Mouse (Mus musculus): ENCODE data around the gene Dusp18. TPM values are rescaled to one million over a fixed set of nuclear protein-coding genes. Genes with fewer than 3 reads are reported as not detected.
"Not testable (repeated sequence)": the region's sequence is repeated elsewhere in the genome, so short reads cannot be mapped to it uniquely, and the experiment has no call there.

The Dusp18 gene
- polyA plus RNA-seq, 1 experiment from 2014 or later: 27.7 TPM

- WGBS: 86% methylated on average over 6 of the region's 6 CpGs
Measured at GRCm38 (mm10) chr11:3900296-3900695, 5.3 kb downstream of the Dusp18 start.

GRCm38 (mm10) chr11:3902516-3902915 is 7.5 kb downstream of the Dusp18 start:
- Histone ChIP-seq H3K9me3 (replicated peaks) (no peaks in the 10 kb centered on the region), H3K36me3 (peaks cover 26% of the 10 kb centered on the region), H3K9ac (no peak overlapping the region), H3K27ac (no peak overlapping the region), H3K4me2 (replicated peaks) (no peak overlapping the region), H3K4me1 (no peaks in the 10 kb centered on the region), H3K4me3 (no peak overlapping the region), H3K27me3 (no peaks in the 10 kb centered on the region)
- no peak for ATAC-seq (ENCODE audit: low FRiP score)
- WGBS: 92% methylated on average over 3 of the region's 3 CpGs

More at GRCm38 (mm10) chr11:3900296-3900695, 5.3 kb downstream of the Dusp18 start:
- Histone ChIP-seq H3K4me2 (replicated peaks) (no peak overlapping the region), H3K4me1 (0 out of 2 replicates have a peak, but pooled peaks cover 6% of the 10 kb centered on the region), H3K36me3 (peaks cover 32% of the 10 kb centered on the region), H3K4me3 (no peak overlapping the region), H3K9me3 (replicated peaks) (no peaks in the 10 kb centered on the region), H3K27me3 (no peaks in the 10 kb centered on the region), H3K9ac (no peak overlapping the region), H3K27ac (no peak overlapping the region)
- no peak for ATAC-seq (ENCODE audit: low FRiP score)

DNA sequence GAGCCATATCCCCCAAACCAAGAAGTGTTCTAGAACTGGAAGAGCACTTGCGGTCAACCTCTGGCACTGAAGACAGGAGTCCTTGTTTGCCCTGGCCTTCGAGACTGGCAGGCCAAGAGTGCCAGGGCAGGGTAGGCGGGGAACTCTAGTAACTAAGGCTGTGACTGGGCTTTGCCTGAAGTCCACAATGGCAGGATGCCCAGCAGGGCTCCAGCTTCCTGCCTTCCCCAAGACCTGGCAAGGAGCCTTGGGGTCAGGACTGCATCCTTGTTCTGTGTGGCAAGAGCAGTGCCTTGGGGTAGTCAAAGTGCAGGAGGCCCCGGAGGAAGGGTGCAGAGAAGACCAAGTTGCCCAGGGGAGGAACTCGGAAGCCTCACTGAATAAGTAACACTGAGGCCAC is 8.0 kb downstream of the Dusp18 start:
- Histone ChIP-seq H3K9me3 (replicated peaks) (no peaks in the 10 kb centered on the region), H3K27ac (no peak overlapping the region), H3K4me3 (no peak overlapping the region), H3K4me2 (replicated peaks) (no peak overlapping the region), H3K36me3 (peaks cover 20% of the 10 kb centered on the region), H3K9ac (no peak overlapping the region), H3K4me1 (no peaks in the 10 kb centered on the region), H3K27me3 (no peaks in the 10 kb centered on the region)
- WGBS: 81% methylated on average over 5 of the region's 5 CpGs
- ATAC-seq (ENCODE audit: low FRiP score): no peak

GRCm38 (mm10) chr11:3904673-3905072 is 9.6 kb downstream of the Dusp18 start:
- no peak overlapping the region for H3K9ac ChIP-seq
- peaks cover 5% of the 10 kb centered on the region; the same call in 1 of the 2 replicates for H3K36me3 ChIP-seq
- H3K4me1 ChIP-seq: 0 out of 2 replicates have a peak, but pooled peaks cover 4% of the 10 kb centered on the region
- H3K9me3 ChIP-seq (replicated peaks): no peaks in the 10 kb centered on the region
- no peak overlapping the region for H3K27ac ChIP-seq
- H3K4me3 ChIP-seq: no peak overlapping the region
- 79% methylated on average over 6 of the region's 6 CpGs for WGBS
- H3K27me3 ChIP-seq: no peaks in the 10 kb centered on the region
- no peak for ATAC-seq (ENCODE audit: low FRiP score)
- H3K4me2 ChIP-seq (replicated peaks): no peak overlapping the region

- H3K36me3 ChIP-seq: peaks cover 5% of the 10 kb centered on the region; the same call in 1 of the 2 replicates
- ATAC-seq (ENCODE audit: low FRiP score): no peak
- no peak overlapping the region for H3K4me2 ChIP-seq (replicated peaks)
- H3K4me3 ChIP-seq: no peak overlapping the region
- 79% methylated on average over 1 of the region's 1 CpGs for WGBS
- H3K9ac ChIP-seq: no peak overlapping the region
- peaks cover 3% of the 10 kb centered on the region; the same call in 1 of the 2 replicates for H3K27me3 ChIP-seq
- no peak overlapping the region for H3K27ac ChIP-seq
- no peaks in the 10 kb centered on the region for H3K9me3 ChIP-seq (replicated peaks)
- peaks cover 7% of the 10 kb centered on the region for H3K4me1 ChIP-seq
Measured at GRCm38 (mm10) chr11:3905446-3905845, 10.4 kb downstream of the Dusp18 start.

DNA sequence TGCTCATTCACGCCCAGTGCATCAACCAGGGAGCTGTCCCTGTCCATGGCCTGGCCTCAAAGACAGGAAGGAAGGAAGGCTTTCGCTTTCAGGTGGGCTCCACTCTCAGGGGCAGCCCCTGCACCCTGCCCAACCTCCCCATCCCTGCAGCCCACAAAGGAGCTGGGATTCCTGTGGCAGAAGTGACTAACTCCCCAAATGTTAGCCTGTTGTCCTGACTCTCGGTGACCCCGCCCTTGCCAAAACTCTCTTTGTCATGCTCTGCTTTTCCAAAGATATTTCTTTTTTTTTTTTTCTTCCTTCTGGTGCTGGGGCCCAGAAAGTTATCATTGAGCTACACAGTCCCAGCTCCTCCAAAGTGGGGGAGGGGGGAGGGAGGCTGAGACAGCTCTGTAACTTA is 14.2 kb downstream of the Dusp18 start:
- ATAC-seq (ENCODE audit: low FRiP score): no peak
- H3K4me3 ChIP-seq: no peak overlapping the region
- H3K4me2 ChIP-seq (replicated peaks): no peak overlapping the region
- 86% methylated on average over 4 of the region's 4 CpGs for WGBS
- H3K9ac ChIP-seq: no peak overlapping the region
- H3K4me1 ChIP-seq: peaks cover 37% of the 10 kb centered on the region
- peaks cover 11% of the 10 kb centered on the region for H3K27me3 ChIP-seq
- no peaks in the 10 kb centered on the region for H3K9me3 ChIP-seq (replicated peaks)
- H3K27ac ChIP-seq: no peak overlapping the region
- peaks cover 2% of the 10 kb centered on the region; the same call in 1 of the 2 replicates for H3K36me3 ChIP-seq

DNA sequence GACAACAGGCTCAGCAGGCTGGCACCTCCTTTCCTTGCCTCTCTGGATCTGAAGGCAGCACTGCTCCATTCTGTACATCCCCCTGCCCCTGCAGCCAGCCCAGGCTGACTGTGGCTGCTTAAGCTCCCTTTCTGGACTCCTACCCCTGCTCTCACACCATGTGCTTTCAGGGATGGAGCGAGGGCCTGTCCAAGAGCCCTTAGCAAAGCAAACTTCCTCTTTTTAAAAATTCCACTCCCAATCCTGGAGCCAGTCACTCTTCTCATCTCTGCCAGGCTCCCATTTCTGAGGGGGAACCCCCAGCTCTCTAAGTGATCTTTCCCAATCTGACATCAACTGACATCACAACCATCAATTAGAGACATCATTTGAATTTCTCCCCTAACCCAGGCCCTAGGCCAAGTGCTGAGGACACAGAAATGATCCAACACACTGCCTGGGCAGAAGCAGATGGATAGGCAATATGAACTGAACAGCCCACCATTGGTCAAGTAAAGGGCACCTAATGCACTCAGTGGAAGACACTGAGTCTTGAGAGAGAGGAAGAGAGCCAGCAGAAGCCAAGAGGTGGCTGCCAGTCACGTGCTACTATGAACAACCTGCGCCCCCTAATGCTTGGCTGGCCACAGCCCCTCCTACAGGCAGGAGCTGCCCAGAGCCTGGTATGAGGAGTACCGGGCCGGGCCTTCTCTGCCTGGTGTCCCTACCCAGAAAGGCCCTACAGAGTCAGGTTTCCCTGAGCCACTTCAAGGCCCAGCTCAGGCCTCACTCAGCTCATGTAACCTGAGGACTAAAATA is 15.7 kb downstream of the Dusp18 start:
- WGBS: 49% methylated on average over 5 of the region's 5 CpGs
- H3K27me3 ChIP-seq: peaks cover 11% of the 10 kb centered on the region
- H3K4me2 ChIP-seq (replicated peaks): peak overlapping the region; percentile 28
- no peak for ATAC-seq (ENCODE audit: low FRiP score)
- H3K9me3 ChIP-seq (replicated peaks): no peaks in the 10 kb centered on the region
- peaks cover 38% of the 10 kb centered on the region for H3K4me1 ChIP-seq
- no peak overlapping the region for H3K27ac ChIP-seq
- peak overlapping the region; percentile 38 for H3K9ac ChIP-seq
- peaks cover 2% of the 10 kb centered on the region; the same call in 1 of the 2 replicates for H3K36me3 ChIP-seq
- no peak overlapping the region for H3K4me3 ChIP-seq

- Histone ChIP-seq H3K4me2 (replicated peaks) (peak overlapping the region; percentile 28), H3K27me3 (peaks cover 11% of the 10 kb centered on the region), H3K4me1 (peaks cover 38% of the 10 kb centered on the region)
- not testable (repeated sequence) for H3K9me3 ChIP-seq (replicated peaks); ATAC-seq (ENCODE audit: low FRiP score); H3K36me3 ChIP-seq; H3K9ac ChIP-seq; H3K4me3 ChIP-seq; H3K27ac ChIP-seq
- 80% methylated on average over 6 of the region's 6 CpGs for WGBS
Measured at GRCm38 (mm10) chr11:3911440-3911839, 16.4 kb downstream of the Dusp18 start.

DNA sequence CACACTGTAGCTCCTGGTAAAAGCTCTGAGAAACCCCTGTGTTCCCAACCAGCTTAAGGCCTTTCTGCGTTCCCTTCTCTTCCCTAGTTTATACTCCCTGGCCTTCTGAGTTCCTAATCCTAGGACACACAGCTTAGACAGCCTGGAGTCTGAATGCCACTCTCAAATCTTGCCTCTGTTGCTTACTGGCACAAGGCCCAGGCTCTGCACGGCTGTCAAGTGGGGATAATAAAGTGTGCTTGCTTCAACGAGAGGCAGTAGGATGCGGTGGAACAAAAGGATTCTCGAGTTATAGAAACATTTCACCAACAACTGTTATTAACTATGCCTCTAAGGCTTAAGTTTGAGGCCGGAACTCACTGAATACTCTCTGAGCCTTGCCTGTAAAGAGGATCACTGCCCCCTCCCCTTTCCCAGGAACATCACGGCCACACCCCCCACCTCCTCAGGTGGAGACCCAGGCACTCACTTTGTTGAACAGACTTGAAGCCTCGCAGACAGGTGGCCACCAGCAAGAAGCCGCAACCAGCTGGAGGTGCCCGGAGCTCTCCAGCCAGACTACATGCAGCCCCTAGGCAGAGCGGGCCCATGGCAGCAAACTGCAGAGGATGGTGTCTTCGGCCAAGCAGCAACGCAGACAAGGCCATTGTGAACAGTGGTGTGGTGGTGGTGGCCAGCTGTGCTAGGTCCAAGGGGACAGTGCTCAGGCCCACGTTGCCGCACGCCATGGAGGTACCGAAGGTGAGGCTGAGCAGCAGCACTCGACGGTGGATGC is 17.2 kb downstream of the Dusp18 start:
- no peaks in the 10 kb centered on the region for H3K36me3 ChIP-seq
- no peaks in the 10 kb centered on the region for H3K9me3 ChIP-seq (replicated peaks)
- H3K4me3 ChIP-seq: peak overlapping the region; percentile 63
- peak overlapping the region; percentile 18; the same call in 1 of the 2 replicates for H3K27ac ChIP-seq
- WGBS: 16% methylated on average over 19 of the region's 19 CpGs
- H3K4me2 ChIP-seq (replicated peaks): peak overlapping the region; percentile 71
- peaks cover 38% of the 10 kb centered on the region for H3K4me1 ChIP-seq
- ATAC-seq (ENCODE audit: low FRiP score): peak; percentile 30
- peak overlapping the region; percentile 75 for H3K9ac ChIP-seq
- H3K27me3 ChIP-seq: peaks cover 11% of the 10 kb centered on the region

- 1% methylated on average over 16 of the region's 16 CpGs for WGBS
- no peaks in the 10 kb centered on the region for H3K9me3 ChIP-seq (replicated peaks)
- no peaks in the 10 kb centered on the region for H3K36me3 ChIP-seq
- peak; percentile 9; the same call in 1 of the 2 replicates for ATAC-seq (ENCODE audit: low FRiP score)
- no peak overlapping the region for H3K27ac ChIP-seq
- H3K27me3 ChIP-seq: peaks cover 11% of the 10 kb centered on the region
- H3K4me2 ChIP-seq (replicated peaks): peak overlapping the region; percentile 71
- peak overlapping the region; percentile 63 for H3K4me3 ChIP-seq
- peak overlapping the region; percentile 75 for H3K9ac ChIP-seq
- peaks cover 38% of the 10 kb centered on the region for H3K4me1 ChIP-seq
Measured at GRCm38 (mm10) chr11:3912875-3913271, 17.8 kb downstream of the Dusp18 start.

GRCm38 (mm10) chr11:3913316-3914108 is 18.5 kb downstream of the Dusp18 start:
- Histone ChIP-seq H3K4me2 (replicated peaks) (peak overlapping the region; percentile 71), H3K27me3 (peaks cover 11% of the 10 kb centered on the region), H3K36me3 (no peaks in the 10 kb centered on the region), H3K9me3 (replicated peaks) (no peaks in the 10 kb centered on the region), H3K27ac (peak overlapping the region; percentile 66), H3K9ac (peak overlapping the region; percentile 75), H3K4me3 (peak overlapping the region; percentile 63), H3K4me1 (peaks cover 38% of the 10 kb centered on the region)
- peak; percentile 89 for ATAC-seq (ENCODE audit: low FRiP score)
- WGBS: under 1% methylated on average over 64 of the region's 65 CpGs
